Mouse (Mus musculus) MEL (cell line): ENCODE data around the gene Mypop. TPM values are rescaled to one million over a fixed set of nuclear protein-coding genes. Genes with fewer than 3 reads are reported as not detected.

ENCODE experiments used
- DNase-seq: peaks from one replicate; pipeline ENCODE4 v3.0.0; 2011; ENCODE audit warnings: low read depth, low spot score
- H3K27ac ChIP-seq: 2 replicates; pipeline ENCODE4 v1.5.1; 2012; ENCODE audit warnings: low read depth, mild to moderate bottlenecking, control low read depth, low read length, moderate library complexity; ENCODE audit not compliant: control insufficient read depth
- H3K27me3 ChIP-seq, 2 experiments: fragments of 150-350 bp in 1 of 2; sonication (generic) in 1 of 2; 2 replicates each; pipeline ENCODE4 v1.6.1; 2012; ENCODE audit warnings: low read length in 2 of 2, mild to moderate bottlenecking in 2 of 2, improper control_type of control experiment in 1 of 2, moderate library complexity in 1 of 2; ENCODE audit not compliant: insufficient read depth in 2 of 2, control insufficient read depth in 1 of 2
- H3K36me3 ChIP-seq, 2 experiments: 2 replicates each; pipeline ENCODE4 v1.6.1; 2012 to 2014; ENCODE audit warnings: low read length in 2 of 2, improper control_type of control experiment in 1 of 2, inconsistent platforms in 1 of 2, mild to moderate bottlenecking in 1 of 2; ENCODE audit not compliant: insufficient read depth in 2 of 2, control insufficient read depth in 1 of 2
- H3K4me1 ChIP-seq, 2 experiments: fragments of 150-350 bp in 1 of 2; sonication (generic) in 1 of 2; 2 replicates each; pipeline ENCODE4 v1.6.1; 2012; ENCODE audit warnings: low read length in 2 of 2, improper control_type of control experiment in 1 of 2, mild to moderate bottlenecking in 1 of 2; ENCODE audit not compliant: insufficient read depth in 2 of 2, control insufficient read depth in 1 of 2
- H3K4me3 ChIP-seq, 2 experiments: fragments of 150-350 bp in 1 of 2; sonication (generic) in 1 of 2; 2 replicates each; pipeline ENCODE4 v1.5.1; 2012; ENCODE audit warnings: low read depth in 2 of 2, low read length in 2 of 2, mild to moderate bottlenecking in 2 of 2, moderate library complexity in 2 of 2, control low read depth in 1 of 2, improper control_type of control experiment in 1 of 2; ENCODE audit not compliant: control insufficient read depth in 1 of 2, insufficient read depth in 1 of 2
- H3K79me2 ChIP-seq: 2 replicates; pipeline ENCODE4 v1.6.1; 2012; ENCODE audit warnings: mild to moderate bottlenecking, low read length, moderate library complexity; ENCODE audit not compliant: control insufficient read depth, poor library complexity, insufficient read depth
- H3K9ac ChIP-seq: 2 replicates; pipeline ENCODE4 v1.6.1; 2012; ENCODE audit warnings: low read depth, mild to moderate bottlenecking, control low read depth, low read length, moderate library complexity; ENCODE audit not compliant: control insufficient read depth, poor library complexity, severe bottlenecking
- H3K9me3 ChIP-seq: fragments of 150-350 bp; sonication (generic); replicated peaks from 2 replicates; pipeline ENCODE4 v1.6.1; 2012; ENCODE audit warnings: mild to moderate bottlenecking, low read length, improper control_type of control experiment, moderate library complexity; ENCODE audit not compliant: insufficient read depth
- CHD1 ChIP-seq: IDR thresholded peaks from 2 replicates; pipeline ENCODE4 v1.6.1; 2012; ENCODE audit warnings: low read depth, mild to moderate bottlenecking, inconsistent platforms, low read length, improper control_type of control experiment
- CHD2 ChIP-seq: IDR thresholded peaks from 2 replicates; pipeline ENCODE4 v1.6.1; 2011; ENCODE audit warnings: low read length, improper control_type of control experiment
- CTCF ChIP-seq, 3 experiments: IDR thresholded peaks in 2 of 3; conservative IDR thresholded peaks in 1 of 3; 2 replicates each; pipeline ENCODE4 v1.5.1; 2011 to 2012; ENCODE audit warnings: low read length in 3 of 3, low read depth in 2 of 3, mild to moderate bottlenecking in 2 of 3, improper control_type of control experiment in 1 of 3, inconsistent platforms in 1 of 3, mixed read lengths in 1 of 3, moderate library complexity in 1 of 3; ENCODE audit not compliant: control insufficient read depth in 1 of 3, insufficient read depth in 1 of 3, poor library complexity in 1 of 3, severe bottlenecking in 1 of 3
- JUND ChIP-seq: IDR thresholded peaks from 2 replicates; pipeline ENCODE4 v1.6.1; 2011; ENCODE audit warnings: low read depth, mild to moderate bottlenecking, improper control_type of control experiment, low read length
- KAT2A ChIP-seq: conservative IDR thresholded peaks from 2 replicates; pipeline ENCODE4 v1.6.1; 2012; ENCODE audit warnings: low read depth, low read length, improper control_type of control experiment, inconsistent platforms
- MAFK ChIP-seq: IDR thresholded peaks from 2 replicates; pipeline ENCODE4 v1.6.1; 2011; ENCODE audit warnings: low read depth, mild to moderate bottlenecking, low read length, improper control_type of control experiment, borderline replicate concordance
- MAZ ChIP-seq: IDR thresholded peaks from 2 replicates; pipeline ENCODE4 v1.6.1; 2012; ENCODE audit warnings: low read depth, mild to moderate bottlenecking, inconsistent platforms, low read length, improper control_type of control experiment
- MEF2A ChIP-seq: IDR thresholded peaks from 2 replicates; pipeline ENCODE4 v1.6.1; 2014; ENCODE audit warnings: low read depth, mild to moderate bottlenecking, inconsistent platforms, low read length, improper control_type of control experiment; ENCODE audit not compliant: poor library complexity, insufficient replicate concordance, severe bottlenecking; ENCODE audit errors: extremely low read depth
- MYB ChIP-seq: IDR thresholded peaks from 2 replicates; pipeline ENCODE4 v1.6.1; 2011; ENCODE audit warnings: mild to moderate bottlenecking, low read depth, low read length, improper control_type of control experiment
- MYC ChIP-seq: IDR thresholded peaks from 2 replicates; pipeline ENCODE4 v1.6.1; 2011; ENCODE audit warnings: low read depth, mild to moderate bottlenecking, low read length, improper control_type of control experiment, moderate library complexity
- NELFE ChIP-seq: IDR thresholded peaks from 2 replicates; pipeline ENCODE4 v1.6.1; 2011; ENCODE audit warnings: low read depth, low read length, improper control_type of control experiment
- POLR2A ChIP-seq, 2 experiments: IDR thresholded peaks; 2 replicates each; pipeline ENCODE4 v1.6.1; 2011 to 2012; ENCODE audit warnings: low read length in 2 of 2, mild to moderate bottlenecking in 2 of 2, control low read depth in 1 of 2, improper control_type of control experiment in 1 of 2, low read depth in 1 of 2, moderate library complexity in 1 of 2; ENCODE audit not compliant: control insufficient read depth in 1 of 2, insufficient read depth in 1 of 2, poor library complexity in 1 of 2
- POLR2AphosphoS5 ChIP-seq: IDR thresholded peaks from 2 replicates; pipeline ENCODE4 v1.6.1; 2012; ENCODE audit warnings: low read depth, borderline replicate concordance, mild to moderate bottlenecking, inconsistent platforms, low read length, moderate library complexity, mixed read lengths
- SIN3A ChIP-seq: IDR thresholded peaks from 2 replicates; pipeline ENCODE4 v1.6.1; 2012; ENCODE audit warnings: low read length, improper control_type of control experiment, inconsistent platforms
- SMC3 ChIP-seq: IDR thresholded peaks from 2 replicates; pipeline ENCODE4 v1.6.1; 2011; ENCODE audit warnings: low read depth, low read length, improper control_type of control experiment
- TAL1 ChIP-seq: IDR thresholded peaks from 2 replicates; pipeline ENCODE4 v1.6.1; 2012; ENCODE audit warnings: mild to moderate bottlenecking, inconsistent platforms, low read length, moderate library complexity, mixed read lengths
- TCF12 ChIP-seq: IDR thresholded peaks from 2 replicates; pipeline ENCODE4 v1.6.1; 2014; ENCODE audit warnings: low read depth, mild to moderate bottlenecking, inconsistent platforms, low read length, improper control_type of control experiment, moderate library complexity
- USF1 ChIP-seq: IDR thresholded peaks from 2 replicates; pipeline ENCODE4 v1.6.1; 2014; ENCODE audit warnings: low read depth, mild to moderate bottlenecking, inconsistent platforms, low read length, improper control_type of control experiment, moderate library complexity
- USF2 ChIP-seq, 2 experiments: IDR thresholded peaks; 2 replicates each; pipeline ENCODE4 v1.6.1; 2011 to 2012; ENCODE audit warnings: improper control_type of control experiment in 2 of 2, low read length in 2 of 2, borderline replicate concordance in 1 of 2, inconsistent platforms in 1 of 2, low read depth in 1 of 2, mild to moderate bottlenecking in 1 of 2; ENCODE audit not compliant: insufficient read depth in 1 of 2
- ZC3H11A ChIP-seq: IDR thresholded peaks from 2 replicates; pipeline ENCODE4 v1.6.1; 2012; ENCODE audit warnings: low read depth, mild to moderate bottlenecking, inconsistent platforms, low read length, improper control_type of control experiment
- ZNF384 ChIP-seq: IDR thresholded peaks from 2 replicates; pipeline ENCODE4 v1.6.1; 2012; ENCODE audit warnings: low read depth, mild to moderate bottlenecking, inconsistent platforms, low read length, improper control_type of control experiment
- polyA plus RNA-seq, 2 experiments: library from polyadenylated mRNA; stranded (reverse) in 1 of 2; unstranded in 1 of 2; fragments of >175 nt in 1 of 2; fragments of >200 nt in 1 of 2; gene quantifications; 2 replicates each; pipeline versions ENCODE4 v1.2.1 to v1.2.4; 2012; ENCODE audit warnings: low replicate concordance in 2 of 2, low read depth in 1 of 2; ENCODE audit not compliant: insufficient read length in 2 of 2, insufficient read depth in 1 of 2, missing spikeins in 1 of 2
- total RNA-seq: library from RNA; depleted of rRNA; stranded (reverse); fragments of 300-350 nt; gene quantifications from 2 replicates; pipeline ENCODE4 v1.2.3, GENCODE M21; 2012

Mypop gene
- total and polyA plus RNA-seq, 3 experiments, result 1.2 to 6.5 TPM; not detected in 1

GRCm38 (mm10) chr7:19048006-19048527 lies 57.0 kb downstream of the Mypop start:
- no peaks in the 10 kb centered on the region for H3K79me2 ChIP-seq
- no peak overlapping the region for H3K4me3 ChIP-seq
- no peak for DNase-seq
- no peaks in the 10 kb centered on the region for H3K9me3 ChIP-seq
- TF ChIP-seq POLR2AphosphoS5 (no peak), TAL1 (no peak), ZC3H11A (no peak), TCF12 (no peak), KAT2A (no peak), MAFK (no peak), POLR2A (IDR thresholded peaks at IDR 0.05; ENCODE audit: control insufficient read depth in 1 of 2, insufficient read depth in 1 of 2, low read depth in 1 of 2, low read length in 2 of 2, poor library complexity in 1 of 2) (no peak), CHD1 (no peak), JUND (no peak), CHD2 (no peak), MYC (no peak), ZNF384 (no peak), SMC3 (no peak), USF1 (no peak), CTCF (IDR thresholded peaks at IDR 0.05 in 2 of 3, conservative IDR thresholded peaks at IDR 0.05 in 1 of 3; ENCODE audit: control insufficient read depth in 1 of 3, insufficient read depth in 1 of 3, low read depth in 2 of 3, low read length in 3 of 3, poor library complexity in 1 of 3, severe bottlenecking in 1 of 3) (no peak), MAZ (no peak), NELFE (no peak), USF2 (IDR thresholded peaks at IDR 0.05; ENCODE audit: borderline replicate concordance in 1 of 2, insufficient read depth in 1 of 2, low read depth in 1 of 2, low read length in 2 of 2) (no peak)
- TF ChIP-seq, all 39 proteins: peak for 0
- H3K36me3 ChIP-seq, result no peaks in the 10 kb centered on the region; a peak in 1 of 4 replicates
- no peak overlapping the region for H3K27ac ChIP-seq
- no peak overlapping the region for H3K9ac ChIP-seq
- H3K4me1 ChIP-seq, result no peaks in the 10 kb centered on the region
- no peaks in the 10 kb centered on the region for H3K27me3 ChIP-seq

- DNase-seq, result no peak
- Histone ChIP-seq H3K4me3 (no peak overlapping the region), H3K27ac (no peak overlapping the region), H3K9ac (no peak overlapping the region), H3K9me3 (no peaks in the 10 kb centered on the region), H3K79me2 (no peaks in the 10 kb centered on the region), H3K4me1 (no peaks in the 10 kb centered on the region), H3K27me3 (no peaks in the 10 kb centered on the region), H3K36me3 (no peaks in the 10 kb centered on the region; a peak in 1 of 4 replicates)
- TF ChIP-seq SIN3A (no peak), SMC3 (no peak), MEF2A (no peak), MAFK (no peak), CHD2 (no peak), MAZ (no peak), USF2 (IDR thresholded peaks at IDR 0.05; ENCODE audit: borderline replicate concordance in 1 of 2, insufficient read depth in 1 of 2, low read depth in 1 of 2, low read length in 2 of 2) (no peak), MYB (no peak), POLR2A (IDR thresholded peaks at IDR 0.05; ENCODE audit: control insufficient read depth in 1 of 2, insufficient read depth in 1 of 2, low read depth in 1 of 2, low read length in 2 of 2, poor library complexity in 1 of 2) (no peak), POLR2AphosphoS5 (no peak)
Observed at GRCm38 (mm10) chr7:19049252-19049651, 58.2 kb downstream of the Mypop start.
